Mouse (Mus musculus): ENCODE data around the gene Fam173a.

Fam173a gene

GRCm38 (mm10) chr17:25792615-25793014, at the start of gene Fam173a:
Gene Fam173a (minus strand): TSS chr17:25792901.
- DNase-seq (ENCODE audit: low spot score) = peak; percentile 51

- no peak for DNase-seq (ENCODE audit: low spot score)
Observed at GRCm38 (mm10) chr17:25841117-25841880, 48.6 kb upstream of the Fam173a start, which contains the start of gene Gm20683. Gene Gm20683 (minus strand): TSS chr17:25841763.

- DNase-seq (ENCODE audit: low spot score) = no peak
Observed at GRCm38 (mm10) chr17:25840519-25840918, 47.8 kb upstream of the Fam173a start.

GRCm38 (mm10) chr17:25839455-25840235, 46.9 kb upstream of the Fam173a start:
- DNase-seq (ENCODE audit: low spot score) = no peak

GRCm38 (mm10) chr17:25838904-25839303, 46.2 kb upstream of the Fam173a start:
- DNase-seq (ENCODE audit: low spot score) = no peak

GRCm38 (mm10) chr17:25837533-25837932, 44.8 kb upstream of the Fam173a start:
- DNase-seq (ENCODE audit: low spot score) = no peak

- DNase-seq (ENCODE audit: low spot score) = no peak
Observed at GRCm38 (mm10) chr17:25837076-25837410, 44.3 kb upstream of the Fam173a start, which contains the start of gene Rhbdl1. Gene Rhbdl1 (minus strand): TSS chr17:25837295.

- DNase-seq (ENCODE audit: low spot score) = no peak
Observed at GRCm38 (mm10) chr17:25836397-25837075, 43.8 kb upstream of the Fam173a start.

- no peak for DNase-seq (ENCODE audit: low spot score)
Observed at GRCm38 (mm10) chr17:25835816-25836215, 43.1 kb upstream of the Fam173a start.

- DNase-seq (ENCODE audit: low spot score) = no peak
Observed at GRCm38 (mm10) chr17:25835301-25835700, 42.6 kb upstream of the Fam173a start.

GRCm38 (mm10) chr17:25834595-25835222, 42.0 kb upstream of the Fam173a start:
- no peak for DNase-seq (ENCODE audit: low spot score)

GRCm38 (mm10) chr17:25833961-25834594, 41.4 kb upstream of the Fam173a start:
- no peak for DNase-seq (ENCODE audit: low spot score)

GRCm38 (mm10) chr17:25833291-25833663, 40.6 kb upstream of the Fam173a start, which contains the start of gene Stub1:
Gene Stub1 (minus strand): TSS chr17:25833404.
- DNase-seq (ENCODE audit: low spot score) = peak; percentile 61

GRCm38 (mm10) chr17:25832436-25833290, 40.0 kb upstream of the Fam173a start:
- DNase-seq (ENCODE audit: low spot score) = peak; percentile 98

GRCm38 (mm10) chr17:25831451-25832281, 39.0 kb upstream of the Fam173a start:
- no peak for DNase-seq (ENCODE audit: low spot score)

- DNase-seq (ENCODE audit: low spot score) = no peak
Observed at GRCm38 (mm10) chr17:25830806-25831431, 38.2 kb upstream of the Fam173a start.

GRCm38 (mm10) chr17:25830200-25830753, 37.6 kb upstream of the Fam173a start:
- no peak for DNase-seq (ENCODE audit: low spot score)

- DNase-seq (ENCODE audit: low spot score) = no peak
Observed at GRCm38 (mm10) chr17:25829558-25830017, 36.9 kb upstream of the Fam173a start.

Data from c-Kit-positive CD71-positive TER-119-positive erythroid progenitor cells, embryonic 14.5 days (primary cell).